Comparison of ENCODE assay signal across 20 mouse cellular contexts in genomic region chr16:22410000-22410399, GRCm38 (mm10). TPM values are rescaled to one million over a fixed set of nuclear protein-coding genes. Genes with fewer than 3 reads are reported as not detected.
DNase-seq lines count a peak whose midpoint lies in the region; ATAC-seq and TF ChIP-seq lines count a peak whose summit lies in the region.
"Had no signal": no experiment of that assay in that cellular context is flagged by ENCODE, and none has a peak within 500 bp of the region (broad histone marks: within the 10 kb centered on the region; RNA-seq: fewer than 3 reads in every experiment).

No protein-coding gene starts in this region.

- no peak for TF ChIP-seq RAD21 in MEL (IDR thresholded peaks at IDR 0.05; ENCODE audit: low read depth, low read length)

- TF ChIP-seq EP300 in MEL (IDR thresholded peaks at IDR 0.05; ENCODE audit: low read depth in 1 of 2, low read length in 2 of 2), result peak; percentile 69 to 81

- H3K9me3 ChIP-seq in liver, embryonic 12.5 days (replicated peaks), result no peaks in the 10 kb centered on the region
- no peaks in the 10 kb centered on the region for H3K9me3 ChIP-seq in MEL (replicated peaks; ENCODE audit: insufficient read depth, low read length)
- H3K9me3 ChIP-seq: embryonic facial prominence, embryonic 13.5 days; forebrain, embryonic 12.5 days; G1E; heart, embryonic 12.5 days; hindbrain, embryonic 10.5 days had no signal

- ATAC-seq in liver, embryonic 12.5 days, result peak; percentile 64
- peak; percentile 97 for ATAC-seq in megakaryocyte-erythroid progenitor cell, adult 5-6 weeks (replicated peaks; ENCODE audit: low FRiP score, low TSS enrichment, poor library complexity, severe bottlenecking)
- no peak for ATAC-seq in activated CD4-positive, CD25-positive, alpha-beta regulatory T cell, adult 4 months
- ATAC-seq: forebrain, postnatal 0 days had no signal

- no peaks in the 10 kb centered on the region for H3K36me3 ChIP-seq in liver, embryonic 12.5 days
- H3K36me3 ChIP-seq in MEL (ENCODE audit: control insufficient read depth in 1 of 2, insufficient read depth in 2 of 2, low read length in 2 of 2), result peaks cover 0 to 3% of the 10 kb centered on the region in 2 experiments; a peak in 2 of 4 replicates
- H3K36me3 ChIP-seq: forebrain, embryonic 12.5 days had no signal

- no peak for TF ChIP-seq CTCF in MEL (IDR thresholded peaks at IDR 0.05 in 2 of 3, conservative IDR thresholded peaks at IDR 0.05 in 1 of 3; ENCODE audit: control insufficient read depth in 1 of 3, insufficient read depth in 1 of 3, low read depth in 2 of 3, low read length in 3 of 3, poor library complexity in 1 of 3, severe bottlenecking in 1 of 3)
- no peak for TF ChIP-seq CTCF in cortical plate, adult 2 months (IDR thresholded peaks at IDR 0.05; ENCODE audit: extremely low read depth, insufficient read depth, low read length)

- WGBS in liver, embryonic 12.5 days (ENCODE audit: insufficient replicate concordance), result 19% methylated on average over 5 of the region's 5 CpGs

- no peak overlapping the region for H3K27ac ChIP-seq in liver, embryonic 12.5 days
- no peak overlapping the region for H3K27ac ChIP-seq in MEL (ENCODE audit: control insufficient read depth, low read depth, low read length)
- H3K27ac ChIP-seq in cortical plate, adult 2 months (ENCODE audit: insufficient read depth, low read length), result peak overlapping the region; percentile 47; the same call in 1 of the 2 replicates
- H3K27ac ChIP-seq: embryonic facial prominence, embryonic 13.5 days; forebrain, embryonic 12.5 days; hindbrain, embryonic 10.5 days; hindbrain, embryonic 14.5 days had no signal

- H3K4me1 ChIP-seq in liver, embryonic 12.5 days, result peaks cover 17% of the 10 kb centered on the region; the same call in 1 of the 2 replicates
- H3K4me1 ChIP-seq in MEL (ENCODE audit: control insufficient read depth in 1 of 2, insufficient read depth in 2 of 2, low read length in 2 of 2), result peaks cover 0 to 5% of the 10 kb centered on the region in 2 experiments; a peak in 2 of 4 replicates
- H3K4me1 ChIP-seq in cortical plate, adult 2 months (ENCODE audit: control insufficient read depth, insufficient read depth, low read length), result peaks cover 17% of the 10 kb centered on the region
- H3K4me1 ChIP-seq: forebrain, embryonic 12.5 days had no signal

- no peak overlapping the region for H3K4me3 ChIP-seq in liver, embryonic 12.5 days
- no peak overlapping the region for H3K4me3 ChIP-seq in MEL (ENCODE audit: control insufficient read depth in 1 of 2, insufficient read depth in 1 of 2, low read depth in 2 of 2, low read length in 2 of 2)
- no peak overlapping the region for H3K4me3 ChIP-seq in cortical plate, adult 2 months (ENCODE audit: insufficient read depth, low read length)
- H3K4me3 ChIP-seq: embryonic facial prominence, embryonic 13.5 days; forebrain, embryonic 12.5 days; heart, embryonic 12.5 days; hindbrain, embryonic 10.5 days had no signal

- no peak overlapping the region for H3K4me2 ChIP-seq in liver, embryonic 12.5 days
- H3K4me2 ChIP-seq: embryonic facial prominence, embryonic 13.5 days; forebrain, embryonic 12.5 days; heart, embryonic 12.5 days; hindbrain, embryonic 14.5 days had no signal

- H3K9ac ChIP-seq in liver, embryonic 12.5 days, result no peak overlapping the region
- H3K9ac ChIP-seq in MEL (ENCODE audit: control insufficient read depth, low read depth, low read length, poor library complexity, severe bottlenecking), result no peak overlapping the region
- H3K9ac ChIP-seq: embryonic facial prominence, embryonic 13.5 days; forebrain, embryonic 12.5 days; forebrain, postnatal 0 days; heart, embryonic 12.5 days; hindbrain, embryonic 14.5 days had no signal

- no peaks in the 10 kb centered on the region for H3K79me2 ChIP-seq in MEL (ENCODE audit: control insufficient read depth, insufficient read depth, low read length, poor library complexity)

- no peak for TF ChIP-seq POLR2A in MEL (IDR thresholded peaks at IDR 0.05; ENCODE audit: control insufficient read depth in 1 of 2, insufficient read depth in 1 of 2, low read depth in 1 of 2, low read length in 2 of 2, poor library complexity in 1 of 2)
- no peak for TF ChIP-seq POLR2A in cortical plate, adult 2 months (IDR thresholded peaks at IDR 0.05; ENCODE audit: extremely low read depth, insufficient read depth, low read length)

- H3K27me3 ChIP-seq in liver, embryonic 12.5 days (replicated peaks), result no peaks in the 10 kb centered on the region
- no peaks in the 10 kb centered on the region for H3K27me3 ChIP-seq in MEL (ENCODE audit: control insufficient read depth in 1 of 2, insufficient read depth in 2 of 2, low read length in 2 of 2)
- H3K27me3 ChIP-seq: embryonic facial prominence, embryonic 13.5 days; forebrain, embryonic 12.5 days; heart, embryonic 12.5 days had no signal

- DNase-seq in liver (no peak), MEL (ENCODE audit: low read depth, low spot score) (peak; percentile 76)
- DNase-seq in right cerebral cortex, postnatal 36 days (ENCODE audit: low spot score in 2 of 2), result no peak
- DNase-seq in right cerebral cortex, postnatal 25 days, result no peak
- DNase-seq: adrenal gland, postnatal 14 days; cerebellum, adult 11 months; cerebellum, adult 8-10 months; cerebellum, postnatal 14 days; forebrain, postnatal 0 days; gastrocnemius, postnatal 25 days had no signal

TF ChIP-seq in MEL, 35 proteins besides CTCF, POLR2A, EP300 and RAD21:
- TF ChIP-seq GATA1 (IDR thresholded peaks at IDR 0.05; ENCODE audit: low read depth, low read length), result peak; percentile 77
- TF ChIP-seq TCF12 (IDR thresholded peaks at IDR 0.05; ENCODE audit: low read depth, low read length), result peak; percentile 83; the same call in 1 of the 2 replicates
- peak; percentile 39; the same call in 1 of the 2 replicates for TF ChIP-seq RCOR1 (IDR thresholded peaks at IDR 0.05; ENCODE audit: low read depth, low read length)
- 0 out of 2 replicates have a peak, but pooled peaks have one; percentile 10 for TF ChIP-seq SMC3 (IDR thresholded peaks at IDR 0.05; ENCODE audit: low read depth, low read length)
- no peak for TF ChIP-seq MAX (IDR thresholded peaks at IDR 0.05; ENCODE audit: low read length)
- no peak for TF ChIP-seq TBP (IDR thresholded peaks at IDR 0.05; ENCODE audit: low read depth, low read length)
- 0 out of 2 replicates have a peak, but pooled peaks have one; percentile 28 for TF ChIP-seq MXI1 (IDR thresholded peaks at IDR 0.05; ENCODE audit: low read depth, low read length)
- TF ChIP-seq ZC3H11A (IDR thresholded peaks at IDR 0.05; ENCODE audit: low read depth, low read length), result no peak
- TF ChIP-seq TAL1 (IDR thresholded peaks at IDR 0.05; ENCODE audit: low read length), result peak; percentile 82
- TF ChIP-seq E2F4 (IDR thresholded peaks at IDR 0.05; ENCODE audit: borderline replicate concordance, low read depth, low read length), result no peak
- no peak for TF ChIP-seq BHLHE40 (IDR thresholded peaks at IDR 0.05; ENCODE audit: borderline replicate concordance, low read depth, low read length)
- peak; percentile 17; the same call in 1 of the 2 replicates for TF ChIP-seq ETS1 (IDR thresholded peaks at IDR 0.05; ENCODE audit: low read depth, low read length)
- TF ChIP-seq JUND (IDR thresholded peaks at IDR 0.05; ENCODE audit: low read depth, low read length), result no peak
TF ChIP-seq in MEL: peak in this region for 7.

RNA-seq across cellular contexts. Expression of gene Etv5, which starts 29.5 kb away (rescaled TPM):
- 7.4 and 8.0 TPM in 2 replicates for polyA plus RNA-seq in liver, embryonic 12.5 days (2016; fragmentation: Nextera tagmentation; extraction: Ambion mirVana)
- total RNA-seq in MEL (2012; rRNA removed), result 8.2 and 11.1 TPM in 2 replicates
- 10 to 100 TPM in 1 of 2 experiments, not detected in 1; 18.3 TPM for polyA plus RNA-seq in MEL (2012; ENCODE audit: insufficient read depth in 1 of 2, insufficient read length in 2 of 2, low read depth in 1 of 2, low replicate concordance in 2 of 2, missing spikeins in 1 of 2)
- polyA plus RNA-seq in cortical plate, adult 2 months (2012; rRNA removed), result 76.1 and 76.2 TPM in 2 replicates
- total RNA-seq in megakaryocyte-erythroid progenitor cell, adult 5-6 weeks (2014; fragmentation: Nextera tagmentation), result 9.9 and 17.0 TPM in 2 replicates
- 2.6 and 2.9 TPM in 2 replicates for total RNA-seq in megakaryocyte-erythroid progenitor cell, adult 5-6 weeks (2017)
- polyA plus RNA-seq in activated CD4-positive, CD25-positive, alpha-beta regulatory T cell, adult 4 months (2017; shearing (Covaris generic)), result 1 to 10 TPM; 1.7 to 5.6 TPM
